Mouse (Mus musculus): Measurements from ENCODE around the gene Frem3. TPM values are rescaled to one million over a fixed set of nuclear protein-coding genes. Genes with fewer than 3 reads are reported as not detected.
"Not testable (repeated sequence)": the region's sequence is repeated elsewhere in the genome, so short reads cannot be mapped to it uniquely, and the experiment has no call there.

The Frem3 gene
- polyA plus RNA-seq, 1 experiment from 2014 or later: 0.03 TPM

- peak overlapping the region; percentile 93 for H3K4me3 ChIP-seq
- no peaks in the 10 kb centered on the region for H3K9me3 ChIP-seq (replicated peaks)
- H3K4me1 ChIP-seq: peaks cover 8% of the 10 kb centered on the region
- peaks cover 27% of the 10 kb centered on the region for H3K36me3 ChIP-seq
- under 1% methylated on average over 77 of the region's 84 CpGs for WGBS
- peak overlapping the region; percentile 97 for H3K27ac ChIP-seq
- no peaks in the 10 kb centered on the region for H3K27me3 ChIP-seq (ENCODE audit: low read depth, poor library complexity, severe bottlenecking)
- DNase-seq (ENCODE audit: low spot score): peak; percentile 74
Observed at GRCm38 (mm10) chr8:80738388-80739154, 127.7 kb downstream of the Frem3 start.

GRCm38 (mm10) chr8:80739155-80739924 is 128.5 kb downstream of the Frem3 start, which contains the start of gene Smarca5:
Gene Smarca5, minus strand, starts transcription at chr8:80739497.
- Histone ChIP-seq H3K4me3 (peak within 1 kb of the TSS; percentile 93), H3K27ac (peak within 1 kb of the TSS; percentile 97), H3K36me3 (peaks cover 21% of the 10 kb centered on the region)
- not testable (repeated sequence) for H3K4me1 ChIP-seq; H3K27me3 ChIP-seq (ENCODE audit: low read depth, poor library complexity, severe bottlenecking); H3K9me3 ChIP-seq (replicated peaks)
- 1% methylated on average over 88 of the region's 91 CpGs for WGBS
- peak; percentile 86 for DNase-seq (ENCODE audit: low spot score)

- peak overlapping the region; percentile 86 for H3K27ac ChIP-seq
- H3K9me3 ChIP-seq (replicated peaks): no peaks in the 10 kb centered on the region
- no peak for DNase-seq (ENCODE audit: low spot score)
- H3K4me3 ChIP-seq: peak overlapping the region; percentile 93
- peaks cover 8% of the 10 kb centered on the region for H3K4me1 ChIP-seq
- WGBS: 17% methylated on average over 14 of the region's 14 CpGs
- peaks cover 15% of the 10 kb centered on the region for H3K36me3 ChIP-seq
- H3K27me3 ChIP-seq (ENCODE audit: low read depth, poor library complexity, severe bottlenecking): no peaks in the 10 kb centered on the region
Observed at GRCm38 (mm10) chr8:80739932-80740331, 129.1 kb downstream of the Frem3 start.

Other genes with a start within 250 kb of the Frem3 start
- gene Gypa, start 117.3 kb upstream of the Frem3 start, polyA plus RNA-seq (2016; fragmentation: Nextera tagmentation; extraction: Ambion mirVana): 12.5 and 13.1 TPM in 2 replicates
- 98.8 and 110 TPM in 2 replicates for gene Smarca5, start 128.4 kb downstream of the Frem3 start, polyA plus RNA-seq (2016; fragmentation: Nextera tagmentation; extraction: Ambion mirVana)